In the genomic region with DNA sequence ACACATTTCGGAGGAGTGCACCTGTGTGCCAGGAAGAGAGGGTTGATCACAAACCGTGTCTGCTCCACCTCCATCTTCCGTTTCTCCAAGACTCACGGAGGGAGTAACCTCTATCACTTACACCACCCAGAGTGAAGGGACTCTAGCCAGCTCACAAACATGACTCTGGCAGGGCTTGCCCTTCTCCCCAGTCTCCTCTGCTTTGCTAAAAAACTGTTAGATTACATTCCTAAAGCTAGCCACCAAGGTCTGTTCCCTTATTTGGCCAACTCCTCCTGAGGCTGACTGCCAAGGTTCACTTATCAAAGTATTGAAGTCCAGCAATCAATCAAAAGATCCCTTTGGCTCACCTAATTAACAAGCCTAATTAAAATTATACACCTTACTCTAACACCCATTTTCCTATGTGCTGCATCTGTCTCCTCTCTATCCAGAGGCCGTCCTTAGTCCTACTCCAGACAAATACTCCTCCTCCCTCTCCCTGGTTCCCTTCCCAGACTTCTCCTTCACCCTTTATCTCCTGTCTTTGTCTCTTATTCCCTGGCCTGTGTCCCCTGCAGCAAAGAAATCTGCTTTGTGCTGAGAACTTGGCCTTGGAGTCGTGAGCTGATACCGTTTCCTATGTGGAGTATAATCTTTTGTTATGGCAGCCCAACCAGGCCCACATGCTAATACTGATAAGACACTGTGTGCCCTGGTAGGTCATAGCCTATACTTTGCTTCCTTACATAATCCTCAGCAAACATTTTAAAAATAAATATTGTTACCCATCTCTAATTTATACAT, we compare ENCODE assay signal across 10 mouse cellular contexts.
DNase-seq lines count a peak whose midpoint lies in the region; ATAC-seq and TF ChIP-seq lines count a peak whose summit lies in the region.
"Had no signal": no experiment of that assay in that cellular context is flagged by ENCODE, and none has a peak within 500 bp of the region (broad histone marks: within the 10 kb centered on the region; RNA-seq: fewer than 3 reads in every experiment).

No protein-coding gene starts in this region.

- H3K4me2 ChIP-seq in liver, embryonic 15.5 days = no peak overlapping the region

- ATAC-seq in liver, embryonic 15.5 days (ENCODE audit: insufficient read depth) = 0 out of 2 replicates have a peak, but pooled peaks have one; percentile 31

- WGBS in liver, embryonic 15.5 days (ENCODE audit: insufficient replicate concordance) = 38% methylated on average over 7 of the region's 7 CpGs

- peak overlapping the region; percentile 78 for H3K27ac ChIP-seq in layer of hippocampus, adult 2 months
- peak overlapping the region; percentile 13; the same call in 1 of the 2 replicates for H3K27ac ChIP-seq in embryonic fibroblast, embryonic 13.5 days (ENCODE audit: insufficient read depth, low read length)
- H3K27ac ChIP-seq in liver, embryonic 15.5 days (replicated peaks) = no peak overlapping the region
- H3K27ac ChIP-seq: macrophage had no signal

- H3K4me3 ChIP-seq in layer of hippocampus, adult 2 months = no peak overlapping the region
- no peak overlapping the region for H3K4me3 ChIP-seq in embryonic fibroblast, embryonic 13.5 days (ENCODE audit: insufficient read depth, low read length)
- no peak overlapping the region for H3K4me3 ChIP-seq in liver, embryonic 15.5 days (replicated peaks)

- no peak for TF ChIP-seq POLR2A in embryonic fibroblast, embryonic 13.5 days (IDR thresholded peaks at IDR 0.05; ENCODE audit: low read depth, low read length)

- peak; percentile 62 for DNase-seq in adrenal gland, adult 2 months
- DNase-seq in adrenal gland, postnatal 25 days = no peak
- DNase-seq in layer of hippocampus, adult 2 months (ENCODE audit: low spot score in 2 of 2) = no peak
- DNase-seq in layer of hippocampus, adult 11-12 months (ENCODE audit: low spot score) = no peak
- no peak for DNase-seq in kidney, postnatal 10 days
- DNase-seq in cerebellum, adult 9-10 months = no peak
- DNase-seq: spleen, adult 18-20 months had no signal

- no peaks in the 10 kb centered on the region for H3K9me3 ChIP-seq in liver, embryonic 15.5 days (replicated peaks)

- no peaks in the 10 kb centered on the region for H3K27me3 ChIP-seq in liver, embryonic 15.5 days

- H3K9ac ChIP-seq in liver, embryonic 15.5 days = no peak overlapping the region

- peaks cover 3% of the 10 kb centered on the region; the same call in 1 of the 2 replicates for H3K4me1 ChIP-seq in embryonic fibroblast, embryonic 13.5 days (ENCODE audit: control insufficient read depth, insufficient read depth, low read length)
- no peaks in the 10 kb centered on the region for H3K4me1 ChIP-seq in liver, embryonic 15.5 days (replicated peaks)

- no peaks in the 10 kb centered on the region for H3K36me3 ChIP-seq in liver, embryonic 15.5 days (replicated peaks)

- no peak for TF ChIP-seq CTCF in layer of hippocampus, adult 2 months (conservative IDR thresholded peaks at IDR 0.05)
- TF ChIP-seq CTCF in embryonic fibroblast, embryonic 13.5 days (IDR thresholded peaks at IDR 0.05; ENCODE audit: borderline replicate concordance, insufficient read depth, low read length) = no peak
